Mouse (Mus musculus) forebrain, embryonic 10.5 days (tissue): Measurements from ENCODE around the gene Ptges. TPM values are rescaled to one million over a fixed set of nuclear protein-coding genes. Genes with fewer than 3 reads are reported as not detected.
A peak's percentile ranks its signal among the peaks of the same experiment; 100 is the strongest.
"Not testable (repeated sequence)": the region's sequence is repeated elsewhere in the genome, so short reads cannot be mapped to it uniquely, and the experiment has no call there.

Experiments
- DNase-seq: peaks from one replicate; pipeline ENCODE4 v3.0.0-alpha.2; 2017; ENCODE audit warnings: low spot score; ENCODE audit errors: extremely low spot score
- H3K27ac ChIP-seq: fragments of 300-500 bp; sonication (generic); 2 replicates; pipeline ENCODE4 v1.5.1; 2016; ENCODE audit warnings: mild to moderate bottlenecking
- H3K27me3 ChIP-seq: fragments of 300-500 bp; sonication (generic); 2 replicates; pipeline ENCODE4 v1.6.1; 2016; ENCODE audit warnings: mild to moderate bottlenecking; ENCODE audit not compliant: poor library complexity, severe bottlenecking
- H3K36me3 ChIP-seq: fragments of 300-500 bp; sonication (generic); replicated peaks from 2 replicates; pipeline ENCODE4 v1.6.1; 2016; ENCODE audit warnings: mild to moderate bottlenecking, moderate library complexity
- H3K4me1 ChIP-seq: fragments of 300-500 bp; sonication (generic); 2 replicates; pipeline ENCODE4 v1.6.1; 2016
- H3K4me3 ChIP-seq: fragments of 300-500 bp; sonication (generic); 2 replicates; pipeline ENCODE4 v1.5.1; 2016; ENCODE audit warnings: mild to moderate bottlenecking, moderate library complexity
- H3K9me3 ChIP-seq: fragments of 300-500 bp; sonication (generic); 2 replicates; pipeline ENCODE4 v1.6.1; 2016; ENCODE audit warnings: mild to moderate bottlenecking, moderate library complexity
- WGBS: fragments of 180-500 bp; shearing (Covaris S2); methylation state at CpG from one replicate; pipeline ENCODE4 v1.1.7; 2016; 5-methylcytosine and 5-hydroxymethylcytosine counted together
- polyA plus RNA-seq: library from polyadenylated mRNA; unstranded; fragments of >200 nt; fragmentation: Nextera tagmentation; extraction: Ambion mirVana; gene quantifications from 2 replicates; pipeline ENCODE4 v1.2.1, GENCODE M21; 2016

Gene Ptges
- polyA plus RNA-seq, 1 experiment from 2014 or later = 5.1 TPM

DNA sequence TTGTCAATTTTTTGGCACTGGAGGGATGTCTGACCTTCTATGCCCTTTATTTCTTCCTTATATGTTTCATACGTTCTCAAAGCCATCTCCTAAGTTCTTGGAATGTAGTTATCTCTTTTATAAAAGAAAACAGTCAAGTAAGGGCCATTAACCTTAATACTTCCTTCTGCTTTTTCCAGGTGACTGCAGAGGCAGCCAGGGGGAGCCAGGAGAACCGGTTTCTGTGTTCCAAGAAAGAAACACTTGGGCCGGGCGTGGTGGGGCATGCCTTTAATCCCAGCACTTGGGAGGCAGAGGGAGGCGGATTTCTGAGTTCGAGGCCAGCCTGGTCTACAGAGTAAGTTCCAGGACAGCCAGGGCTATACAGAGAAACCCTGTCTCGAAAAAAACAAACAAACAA lies 12.5 kb upstream of the Ptges start:
- H3K36me3 ChIP-seq, H3K9me3 ChIP-seq, H3K4me1 ChIP-seq, DNase-seq, H3K27ac ChIP-seq, H3K4me3 ChIP-seq, H3K27me3 ChIP-seq: not testable (repeated sequence)
- 57% methylated on average over 7 of the region's 7 CpGs for WGBS

DNA sequence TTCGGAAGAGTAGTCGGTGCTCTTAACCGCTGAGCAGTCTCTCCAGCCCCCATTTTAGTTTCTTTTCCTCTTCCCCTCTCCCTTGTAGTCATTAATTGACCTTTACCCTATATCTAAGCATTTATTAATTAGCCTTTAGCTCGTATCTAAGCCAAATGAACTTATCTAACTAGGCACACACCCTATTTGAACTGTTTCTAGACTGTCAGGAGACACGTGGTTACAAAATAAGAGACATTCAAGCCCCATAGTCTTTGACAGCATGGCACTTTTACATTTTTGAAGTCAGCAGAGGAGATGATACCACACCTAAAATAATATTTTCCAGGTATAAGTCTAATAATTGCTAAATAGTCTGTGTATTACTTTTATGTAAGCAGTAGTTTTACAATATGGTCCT lies 11.9 kb upstream of the Ptges start:
- 92% methylated on average over 5 of the region's 5 CpGs for WGBS
- no peaks in the 10 kb centered on the region for H3K9me3 ChIP-seq
- DNase-seq = no peak
- no peak overlapping the region for H3K4me3 ChIP-seq
- H3K36me3 ChIP-seq = no peaks in the 10 kb centered on the region
- H3K27me3 ChIP-seq = no peaks in the 10 kb centered on the region
- H3K4me1 ChIP-seq = peaks cover 3% of the 10 kb centered on the region; the same call in 1 of the 2 replicates
- H3K27ac ChIP-seq = no peak overlapping the region

DNA sequence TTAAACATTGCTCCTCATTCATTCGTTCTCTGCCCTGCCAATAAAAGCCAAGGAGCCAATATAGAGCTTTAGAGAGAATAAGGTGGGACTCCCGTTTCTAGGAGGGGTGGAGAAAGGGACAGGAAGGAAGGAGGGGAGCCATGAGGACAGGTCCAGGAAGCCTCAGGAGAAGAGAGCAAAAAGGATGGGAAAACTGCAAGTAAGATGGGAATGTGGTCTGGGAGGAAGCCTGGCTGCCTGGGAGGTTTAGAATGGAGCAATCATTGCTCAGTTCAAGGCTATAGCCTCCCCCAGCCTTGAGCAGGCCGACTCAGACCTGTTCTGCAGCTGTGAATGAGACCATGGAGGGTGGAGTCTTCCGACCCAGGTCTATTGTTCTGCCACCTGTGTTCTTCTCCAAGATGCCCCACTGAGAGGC lies 8.9 kb upstream of the Ptges start:
- no peak overlapping the region for H3K4me3 ChIP-seq
- H3K9me3 ChIP-seq = no peaks in the 10 kb centered on the region
- whole genome bisulfite sequencing = 54% methylated on average over 4 of the region's 4 CpGs
- no peaks in the 10 kb centered on the region for H3K36me3 ChIP-seq
- H3K27ac ChIP-seq = no peak overlapping the region
- DNase-seq = no peak
- H3K4me1 ChIP-seq = peaks cover 3% of the 10 kb centered on the region
- no peaks in the 10 kb centered on the region for H3K27me3 ChIP-seq

- no peak overlapping the region for H3K4me3 ChIP-seq
- H3K27ac ChIP-seq = no peak overlapping the region
- peaks cover 9% of the 10 kb centered on the region for H3K4me1 ChIP-seq
- H3K27me3 ChIP-seq = no peaks in the 10 kb centered on the region
- no peak for DNase-seq
- 88% methylated on average over 8 of the region's 8 CpGs for WGBS
- no peaks in the 10 kb centered on the region for H3K36me3 ChIP-seq
- H3K9me3 ChIP-seq = no peaks in the 10 kb centered on the region
Observed at GRCm38 (mm10) chr2:30937731-30938130, 8.1 kb upstream of the Ptges start.

GRCm38 (mm10) chr2:30936808-30937207 lies 7.1 kb upstream of the Ptges start:
- whole genome bisulfite sequencing = 86% methylated on average over 3 of the region's 3 CpGs
- DNase-seq = no peak
- Histone ChIP-seq H3K4me1 (peaks cover 6% of the 10 kb centered on the region), H3K9me3 (no peaks in the 10 kb centered on the region), H3K36me3 (no peaks in the 10 kb centered on the region), H3K4me3 (no peak overlapping the region), H3K27ac (no peak overlapping the region), H3K27me3 (no peaks in the 10 kb centered on the region)

DNA sequence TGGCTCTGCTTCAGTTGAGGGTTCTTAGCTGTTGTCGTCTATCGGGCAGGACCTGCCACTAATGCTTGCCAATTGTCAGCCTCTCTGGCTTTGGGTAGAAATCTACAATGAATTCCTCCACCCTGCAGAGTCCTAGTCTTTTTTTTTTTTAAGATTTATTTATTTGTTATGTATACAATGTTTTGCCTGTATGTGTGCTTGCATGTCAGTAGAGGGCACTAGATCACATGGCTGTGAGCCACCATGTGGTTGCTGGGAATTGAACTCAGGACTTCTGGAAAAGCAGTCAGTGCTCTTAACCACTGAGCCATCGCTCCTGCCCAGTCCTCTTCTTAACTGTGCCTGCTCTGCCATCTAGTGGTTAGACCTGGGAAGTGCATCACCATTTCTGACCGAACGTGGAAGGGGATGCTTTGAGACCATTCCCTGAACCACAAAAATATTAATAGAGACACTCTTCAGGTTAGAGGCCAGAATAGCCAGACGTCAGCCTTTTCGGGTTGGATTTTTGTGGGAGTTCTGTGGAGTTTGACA lies 4.3 kb upstream of the Ptges start:
- no peak overlapping the region for H3K4me3 ChIP-seq
- no peaks in the 10 kb centered on the region for H3K36me3 ChIP-seq
- no peak overlapping the region for H3K27ac ChIP-seq
- DNase-seq = peak; percentile 75
- H3K9me3 ChIP-seq = no peaks in the 10 kb centered on the region
- H3K4me1 ChIP-seq = peaks cover 17% of the 10 kb centered on the region
- peaks cover 10% of the 10 kb centered on the region for H3K27me3 ChIP-seq
- 25% methylated on average over 7 of the region's 7 CpGs for WGBS

DNA sequence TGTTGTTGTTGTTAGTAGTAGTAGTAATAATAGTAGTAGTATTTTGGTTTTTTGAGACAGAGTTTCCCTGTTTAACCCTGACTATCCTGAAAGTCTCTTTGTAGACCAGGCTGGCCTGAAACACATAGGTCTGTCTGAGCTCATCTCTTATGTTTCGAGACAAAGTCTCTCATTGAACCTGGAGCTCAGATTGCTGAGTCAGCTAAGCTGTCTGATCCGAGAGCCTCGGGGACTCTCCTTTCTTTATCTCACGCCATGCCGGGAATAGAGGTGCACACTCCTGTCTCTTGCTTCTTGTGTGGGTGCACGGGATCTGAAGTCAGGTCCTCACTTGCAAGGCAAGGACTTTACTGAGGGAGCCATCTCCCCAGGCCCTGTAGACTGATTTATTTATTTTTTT lies 3.4 kb upstream of the Ptges start:
- Histone ChIP-seq H3K4me3 (no peak overlapping the region), H3K9me3 (no peaks in the 10 kb centered on the region), H3K4me1 (peaks cover 24% of the 10 kb centered on the region), H3K27me3 (peaks cover 13% of the 10 kb centered on the region), H3K27ac (no peak overlapping the region), H3K36me3 (no peaks in the 10 kb centered on the region)
- no peak for DNase-seq
- 78% methylated on average over 6 of the region's 6 CpGs for WGBS

DNA sequence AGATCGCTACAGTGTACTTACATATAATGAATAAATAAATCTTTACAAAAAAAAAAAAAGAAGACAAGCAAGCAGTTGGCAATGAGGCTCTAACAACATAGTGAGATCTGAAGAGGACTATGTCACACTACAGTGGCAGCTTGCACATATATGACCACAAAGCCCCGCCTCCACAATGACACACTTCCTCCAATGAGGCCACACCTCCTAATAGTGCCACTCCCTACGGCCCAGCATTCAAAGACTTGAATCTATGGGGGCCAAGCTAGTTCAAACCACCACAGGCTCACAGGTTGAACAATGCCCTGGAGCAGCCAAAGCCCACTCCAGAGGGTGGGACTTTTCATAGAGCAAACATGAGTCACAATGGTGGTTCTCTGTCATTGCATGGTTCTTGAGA lies 2.3 kb upstream of the Ptges start:
- Histone ChIP-seq H3K9me3 (no peaks in the 10 kb centered on the region), H3K4me1 (peaks cover 32% of the 10 kb centered on the region), H3K27ac (no peak overlapping the region), H3K36me3 (no peaks in the 10 kb centered on the region), H3K4me3 (no peak overlapping the region), H3K27me3 (peaks cover 13% of the 10 kb centered on the region)
- 94% methylated on average over 3 of the region's 3 CpGs for WGBS
- no peak for DNase-seq

DNA sequence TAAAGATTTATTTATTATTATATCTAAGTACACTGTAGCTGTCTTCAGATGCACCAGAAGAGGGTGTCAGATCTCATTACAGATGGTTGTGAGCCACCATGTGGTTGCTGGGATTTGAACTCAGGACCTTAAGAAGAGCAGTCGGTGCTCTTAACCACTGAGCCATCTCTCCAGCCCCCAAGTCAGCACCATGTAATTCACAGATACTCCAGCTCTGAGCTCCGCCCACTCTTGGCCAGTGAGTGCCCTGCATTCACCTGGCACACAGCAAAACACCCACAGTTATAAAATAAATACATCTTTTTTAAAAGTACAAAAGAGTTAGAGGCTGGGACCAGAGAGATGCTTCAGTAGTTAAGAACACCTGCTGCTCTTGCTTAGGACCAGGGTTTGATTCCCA lies 1.2 kb upstream of the Ptges start:
- H3K4me3 ChIP-seq, H3K9me3 ChIP-seq: not testable (repeated sequence)
- 87% methylated on average over 2 of the region's 2 CpGs for WGBS

DNA sequence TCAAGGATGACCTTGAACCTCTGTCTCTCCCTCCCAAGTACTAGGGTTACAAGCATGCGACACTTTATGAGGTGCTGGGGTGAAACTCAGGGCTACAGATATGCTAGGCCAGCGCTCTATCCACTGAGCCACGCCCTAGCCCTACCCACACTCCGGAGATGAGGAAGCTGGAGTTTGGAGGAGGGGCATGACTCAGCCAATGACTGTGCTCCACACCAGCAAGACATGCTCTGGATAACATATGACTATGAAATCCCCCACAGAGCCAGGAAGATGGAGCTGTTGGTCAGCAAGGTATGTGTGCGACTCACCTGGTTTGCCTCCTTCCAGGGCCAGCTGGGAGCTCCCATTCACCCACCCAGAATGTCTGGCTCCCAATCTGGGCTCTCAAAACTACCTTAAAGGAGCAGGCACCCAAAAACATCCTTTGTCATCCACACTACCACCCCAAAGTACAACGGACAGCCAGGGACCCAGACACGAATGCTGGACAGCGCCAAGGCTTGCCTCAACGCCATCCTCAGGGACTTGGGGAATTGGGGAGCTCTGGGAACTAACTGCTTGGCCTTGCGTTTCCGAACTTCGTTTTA lies 675 bp downstream of the Ptges start:
- WGBS = 33% methylated on average over 12 of the region's 12 CpGs
- no peaks in the 10 kb centered on the region for H3K36me3 ChIP-seq
- no peak overlapping the region for H3K27ac ChIP-seq
- H3K4me1 ChIP-seq = peaks cover 35% of the 10 kb centered on the region
- H3K9me3 ChIP-seq = no peaks in the 10 kb centered on the region
- DNase-seq = no peak
- peaks cover 13% of the 10 kb centered on the region for H3K27me3 ChIP-seq
- H3K4me3 ChIP-seq = peak overlapping the region; percentile 45

More for the DNA sequence above, 1.2 kb upstream of the Ptges start:
- DNase-seq, H3K27ac ChIP-seq, H3K36me3 ChIP-seq: not testable (repeated sequence)
- Histone ChIP-seq H3K27me3 (peaks cover 13% of the 10 kb centered on the region), H3K4me1 (peaks cover 35% of the 10 kb centered on the region)

DNA sequence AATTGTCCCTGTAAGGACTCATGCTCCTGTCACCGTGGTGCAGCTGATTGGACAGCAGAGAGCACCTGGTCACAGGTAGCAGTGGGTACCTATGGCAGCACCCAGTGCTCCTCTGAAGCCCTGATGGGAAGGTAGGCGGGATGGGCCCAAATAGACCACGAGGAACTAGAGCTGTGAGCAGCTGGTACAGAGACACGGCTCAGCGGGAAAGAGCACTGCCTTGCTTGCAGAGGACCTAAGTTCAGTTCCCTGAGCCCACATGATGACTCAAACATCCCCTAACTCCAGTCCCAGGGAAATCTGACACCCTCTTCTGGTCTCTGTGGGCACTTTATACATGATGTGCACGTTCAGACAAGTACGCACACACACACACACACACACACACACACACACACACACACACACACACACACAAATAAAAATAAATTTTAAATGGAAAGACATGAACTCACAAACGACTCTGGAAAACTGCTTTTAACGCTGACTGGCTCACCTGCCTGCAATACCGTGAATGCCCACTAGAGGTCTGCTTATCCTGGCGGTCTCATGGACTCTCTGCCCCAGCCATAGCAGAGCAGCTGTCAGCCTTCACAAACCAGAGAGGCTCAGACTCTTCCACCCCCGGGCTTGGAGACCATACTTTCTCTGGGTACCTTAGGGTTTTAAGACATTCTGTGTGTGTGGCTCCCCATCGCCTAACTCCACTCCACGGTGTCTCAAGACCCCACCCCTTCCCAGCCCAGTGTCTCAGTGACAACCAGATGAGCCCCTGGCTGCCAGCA lies 1.6 kb downstream of the Ptges start:
- Histone ChIP-seq H3K27ac (0 out of 2 replicates have a peak overlapping the region, but pooled peaks have one; percentile 9), H3K4me1 (peaks cover 29% of the 10 kb centered on the region), H3K4me3 (no peak overlapping the region), H3K9me3 (no peaks in the 10 kb centered on the region), H3K27me3 (peaks cover 13% of the 10 kb centered on the region), H3K36me3 (no peaks in the 10 kb centered on the region)
- DNase-seq = peak; percentile 80
- WGBS = 24% methylated on average over 14 of the region's 14 CpGs

DNA sequence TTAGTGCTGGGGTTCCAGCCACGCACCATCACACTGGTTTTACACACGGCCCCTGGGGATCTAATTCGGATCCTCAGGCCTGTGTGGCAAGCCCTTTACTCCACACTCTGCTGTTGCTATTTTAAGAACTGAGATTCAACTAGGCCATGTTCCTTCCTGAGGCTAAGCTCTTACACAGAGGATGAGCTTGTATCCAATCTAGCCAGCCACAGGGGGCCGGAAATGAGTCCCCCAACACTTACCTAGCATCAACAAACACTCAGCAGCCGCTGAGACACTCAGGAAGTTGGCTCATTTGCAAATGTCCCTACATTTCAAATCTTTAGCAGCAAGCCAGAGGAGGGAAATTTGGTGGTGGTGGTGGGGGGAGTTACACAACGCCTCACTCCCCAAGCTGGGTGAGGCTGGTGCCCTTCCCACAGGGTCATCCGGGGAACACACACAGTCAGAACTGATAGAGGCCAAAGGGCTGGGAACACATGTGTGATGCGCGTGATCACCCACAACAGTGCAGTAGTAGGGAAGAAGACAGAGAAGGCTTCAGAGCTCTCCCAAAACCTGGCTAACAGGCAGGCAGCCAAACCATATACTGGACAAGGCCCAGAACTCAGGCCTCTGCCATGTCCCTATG lies 2.4 kb downstream of the Ptges start:
- Histone ChIP-seq H3K36me3 (no peaks in the 10 kb centered on the region), H3K4me3 (no peak overlapping the region), H3K9me3 (no peaks in the 10 kb centered on the region), H3K4me1 (peaks cover 29% of the 10 kb centered on the region), H3K27me3 (peaks cover 13% of the 10 kb centered on the region), H3K27ac (peak overlapping the region; percentile 62)
- WGBS = 62% methylated on average over 9 of the region's 9 CpGs
- no peak for DNase-seq

DNA sequence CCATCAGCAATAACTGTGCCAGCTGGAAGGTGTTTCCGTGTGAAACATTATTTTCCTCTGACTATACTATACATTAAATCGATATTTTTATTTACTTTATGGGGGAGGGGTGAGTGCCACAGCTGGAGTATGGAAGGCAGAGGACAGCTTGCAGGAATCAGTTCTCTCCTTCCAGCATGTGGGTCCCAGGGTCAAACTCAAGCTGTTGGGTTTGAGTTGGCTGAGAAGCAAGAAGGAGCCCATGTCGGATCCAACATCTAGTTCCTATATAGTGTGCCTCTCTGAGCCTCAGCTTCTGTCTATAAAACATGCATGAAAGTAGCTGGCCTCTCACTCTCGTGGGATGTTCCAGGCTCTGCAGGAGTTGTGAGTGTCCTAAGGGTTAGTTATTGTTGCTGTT lies 3.3 kb downstream of the Ptges start:
- H3K4me3 ChIP-seq = no peak overlapping the region
- DNase-seq = no peak
- no peaks in the 10 kb centered on the region for H3K36me3 ChIP-seq
- peak overlapping the region; percentile 62 for H3K27ac ChIP-seq
- H3K9me3 ChIP-seq = no peaks in the 10 kb centered on the region
- peaks cover 13% of the 10 kb centered on the region for H3K27me3 ChIP-seq
- 84% methylated on average over 4 of the region's 4 CpGs for WGBS
- H3K4me1 ChIP-seq = peaks cover 29% of the 10 kb centered on the region
